Mouse (Mus musculus) ES-E14 (cell line): ENCODE data around the gene Rbfox1.

Source experiments
- CHD2 ChIP-seq: IDR thresholded peaks from 2 replicates; pipeline ENCODE4 v1.6.1; 2014; ENCODE audit warnings: mild to moderate bottlenecking, low read depth, low read length, inconsistent platforms
- ZC3H11A ChIP-seq: IDR thresholded peaks from 2 replicates; pipeline ENCODE4 v1.6.1; 2012; ENCODE audit warnings: low read depth, mild to moderate bottlenecking, inconsistent platforms, low read length, borderline replicate concordance
- ZNF384 ChIP-seq: IDR thresholded peaks from 2 replicates; pipeline ENCODE4 v1.6.1; 2012; ENCODE audit warnings: low read depth, low read length, inconsistent platforms

DNA sequence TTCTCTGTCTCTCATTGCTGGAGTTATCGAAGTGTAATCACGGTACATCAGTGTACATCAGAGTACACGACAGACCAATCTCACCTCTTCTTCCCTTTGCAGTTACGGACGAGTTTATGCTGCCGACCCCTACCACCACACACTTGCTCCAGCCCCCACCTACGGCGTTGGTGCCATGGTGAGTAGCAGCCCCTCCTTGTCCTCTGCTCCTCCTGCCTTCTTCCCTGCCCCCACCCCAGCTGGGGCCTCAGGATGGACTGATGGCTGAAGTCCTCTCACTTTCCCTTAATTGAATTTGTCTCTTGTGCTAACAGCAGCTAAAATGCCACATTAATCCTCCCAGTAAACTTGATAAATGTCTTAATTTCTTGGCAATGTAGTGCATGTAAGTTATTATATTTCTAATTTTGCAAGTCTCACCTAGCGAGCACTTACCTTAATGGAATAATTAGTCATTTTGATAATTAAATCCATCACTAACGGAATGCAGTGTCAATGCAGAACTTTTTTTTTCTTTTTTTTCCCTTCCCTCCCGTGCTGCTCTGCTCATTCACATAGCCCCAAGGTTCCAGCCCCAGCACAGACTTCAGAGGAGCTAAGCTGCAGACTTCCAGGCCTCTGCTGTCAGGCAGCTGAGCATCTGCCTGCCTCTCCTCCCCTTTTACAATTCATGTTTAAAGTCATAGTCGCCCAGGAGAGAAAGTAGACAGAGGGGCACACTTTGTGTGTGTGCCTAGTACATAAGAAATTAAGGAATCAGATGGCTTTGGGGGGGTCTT is 1522.9 kb downstream of the Rbfox1 start:
- no peak for TF ChIP-seq ZNF384
- no peak for TF ChIP-seq CHD2
- no peak for TF ChIP-seq ZC3H11A
